Mouse (Mus musculus) ES-CJ7 (cell line): Measurements from ENCODE around the gene Plpp4.

Experiments
- DNase-seq: peaks from one replicate; pipeline ENCODE4 v3.0.0; 2011; ENCODE audit warnings: low read depth, low spot score

Plpp4 gene

GRCm38 (mm10) chr7:129301622-129302021 is 44.8 kb downstream of the Plpp4 start:
- DNase-seq, result no peak

- DNase-seq, result no peak
These were observed 46.5 kb downstream of the Plpp4 start for GRCm38 (mm10) chr7:129303356-129303755.

- DNase-seq, result peak; percentile 59
These were observed 50.4 kb downstream of the Plpp4 start for GRCm38 (mm10) chr7:129307042-129307825.

- DNase-seq, result no peak
These were observed 51.8 kb downstream of the Plpp4 start for GRCm38 (mm10) chr7:129308661-129309060.

- DNase-seq, result no peak
These were observed 55.7 kb downstream of the Plpp4 start for GRCm38 (mm10) chr7:129312521-129312920.

GRCm38 (mm10) chr7:129313969-129314368 is 57.1 kb downstream of the Plpp4 start:
- no peak for DNase-seq

GRCm38 (mm10) chr7:129340096-129340495 is 83.3 kb downstream of the Plpp4 start:
- DNase-seq, result no peak

- DNase-seq, result no peak
These were observed 98.7 kb downstream of the Plpp4 start for GRCm38 (mm10) chr7:129355561-129355960.

- no peak for DNase-seq
These were observed 118.5 kb downstream of the Plpp4 start for GRCm38 (mm10) chr7:129375306-129375705.

GRCm38 (mm10) chr7:129385149-129385548 is 128.3 kb downstream of the Plpp4 start:
- DNase-seq, result no peak

- no peak for DNase-seq
These were observed 136.1 kb downstream of the Plpp4 start for GRCm38 (mm10) chr7:129392835-129393489.

GRCm38 (mm10) chr7:129396561-129396960 is 139.7 kb downstream of the Plpp4 start:
- DNase-seq, result no peak

- DNase-seq, result no peak
These were observed 142.2 kb downstream of the Plpp4 start for GRCm38 (mm10) chr7:129399071-129399470.

GRCm38 (mm10) chr7:129402695-129403364 is 146.0 kb downstream of the Plpp4 start:
- no peak for DNase-seq

GRCm38 (mm10) chr7:129406069-129406468 is 149.2 kb downstream of the Plpp4 start:
- DNase-seq, result no peak

- peak; percentile 5 for DNase-seq
These were observed 155.9 kb downstream of the Plpp4 start for GRCm38 (mm10) chr7:129412695-129413094.

GRCm38 (mm10) chr7:129415179-129415578 is 158.3 kb downstream of the Plpp4 start:
- DNase-seq, result no peak

- DNase-seq, result peak; percentile 75
These were observed 164.3 kb downstream of the Plpp4 start for GRCm38 (mm10) chr7:129421181-129421580.

- DNase-seq, result peak; percentile 11
These were observed 168.7 kb downstream of the Plpp4 start for GRCm38 (mm10) chr7:129425554-129425953.

GRCm38 (mm10) chr7:129428794-129429193 is 172.0 kb downstream of the Plpp4 start:
- no peak for DNase-seq

GRCm38 (mm10) chr7:129429903-129430302 is 173.1 kb downstream of the Plpp4 start:
- DNase-seq, result peak; percentile 23
